Mouse (Mus musculus): ENCODE data around the gene Gsdma. TPM values are rescaled to one million over a fixed set of nuclear protein-coding genes. Genes with fewer than 3 reads are reported as not detected.

Gene Gsdma
- polyA plus RNA-seq, 1 experiment from 2014 or later, result 79.6 TPM

GRCm38 (mm10) chr11:98725926-98726506, 61.9 kb downstream of the Gsdma start:
- H3K4me2 ChIP-seq (replicated peaks; ENCODE audit: low read depth), result no peak overlapping the region
- no peak for DNase-seq (ENCODE audit: low spot score)
- peaks cover 9% of the 10 kb centered on the region; the same call in 1 of the 2 replicates for H3K36me3 ChIP-seq (ENCODE audit: control insufficient read depth, insufficient read depth, low read length)
- H3K27me3 ChIP-seq (ENCODE audit: control insufficient read depth, insufficient read depth, low read length), result no peaks in the 10 kb centered on the region
- ATAC-seq (ENCODE audit: low FRiP score, low TSS enrichment), result no peak
- H3K4me1 ChIP-seq (replicated peaks; ENCODE audit: control insufficient read depth, insufficient read depth), result no peaks in the 10 kb centered on the region
- H3K27ac ChIP-seq (replicated peaks), result no peak overlapping the region
- no peaks in the 10 kb centered on the region for H3K9me3 ChIP-seq (ENCODE audit: control insufficient read depth, low read length)
- no peak overlapping the region for H3K4me3 ChIP-seq (ENCODE audit: low read depth, low read length)
- no peak overlapping the region for H3K9ac ChIP-seq (ENCODE audit: low read length)
- no peak for TF ChIP-seq EP300 (optimal IDR thresholded peaks at IDR 0.05)
- TF ChIP-seq CTCF (IDR thresholded peaks at IDR 0.05; ENCODE audit: low read depth), result no peak
- WGBS, result 93% methylated on average over 15 of the region's 15 CpGs

Other genes with a start within 250 kb of the Gsdma start
- 133 and 142 TPM in 2 replicates for gene Mien1, start 225.4 kb upstream of the Gsdma start, polyA plus RNA-seq (2015; fragmentation: Nextera tagmentation; extraction: Ambion mirVana)
- 23.0 and 23.8 TPM in 2 replicates for gene Grb7, start 218.0 kb upstream of the Gsdma start, polyA plus RNA-seq (2015; fragmentation: Nextera tagmentation; extraction: Ambion mirVana)
- gene Ikzf3, start 118.3 kb upstream of the Gsdma start, polyA plus RNA-seq (2015; fragmentation: Nextera tagmentation; extraction: Ambion mirVana), result 0.15 and 0.19 TPM in 2 replicates
- gene Zpbp2, start 113.3 kb upstream of the Gsdma start, polyA plus RNA-seq (2015; fragmentation: Nextera tagmentation; extraction: Ambion mirVana), result 0.10 and 0.16 TPM in 2 replicates
- 31.1 TPM in 2 replicates for gene Ormdl3, start 77.0 kb upstream of the Gsdma start, polyA plus RNA-seq (2015; fragmentation: Nextera tagmentation; extraction: Ambion mirVana)
- not detected in 2 replicates for gene Lrrc3c, start 66.1 kb upstream of the Gsdma start, polyA plus RNA-seq (2015; fragmentation: Nextera tagmentation; extraction: Ambion mirVana)
- gene Gm12355, start 38.7 kb upstream of the Gsdma start, polyA plus RNA-seq (2015; fragmentation: Nextera tagmentation; extraction: Ambion mirVana), result 0.81 and 0.82 TPM in 2 replicates
- gene Gsdma3, start 38.0 kb upstream of the Gsdma start, polyA plus RNA-seq (2015; fragmentation: Nextera tagmentation; extraction: Ambion mirVana), result not detected in 2 replicates
- gene Gsdma2, start 17.6 kb upstream of the Gsdma start, polyA plus RNA-seq (2015; fragmentation: Nextera tagmentation; extraction: Ambion mirVana), result 81.0 and 91.9 TPM in 2 replicates
- gene Psmd3, start 18.2 kb downstream of the Gsdma start, polyA plus RNA-seq (2015; fragmentation: Nextera tagmentation; extraction: Ambion mirVana), result 120 and 122 TPM in 2 replicates
- 0.08 and 0.11 TPM in 2 replicates for gene Csf3, start 36.9 kb downstream of the Gsdma start, polyA plus RNA-seq (2015; fragmentation: Nextera tagmentation; extraction: Ambion mirVana)
- 16.5 and 18.7 TPM in 2 replicates for gene Med24, start 65.1 kb downstream of the Gsdma start, polyA plus RNA-seq (2015; fragmentation: Nextera tagmentation; extraction: Ambion mirVana)
- 24.0 and 24.5 TPM in 2 replicates for gene Thra, start 76.3 kb downstream of the Gsdma start, polyA plus RNA-seq (2015; fragmentation: Nextera tagmentation; extraction: Ambion mirVana)
- gene Nr1d1, start 111.0 kb downstream of the Gsdma start, polyA plus RNA-seq (2015; fragmentation: Nextera tagmentation; extraction: Ambion mirVana), result 7.5 and 7.9 TPM in 2 replicates
- 11.3 and 13.8 TPM in 2 replicates for gene Msl1, start 131.2 kb downstream of the Gsdma start, polyA plus RNA-seq (2015; fragmentation: Nextera tagmentation; extraction: Ambion mirVana)
- 12.4 and 14.8 TPM in 2 replicates for gene Casc3, start 140.6 kb downstream of the Gsdma start, polyA plus RNA-seq (2015; fragmentation: Nextera tagmentation; extraction: Ambion mirVana)
- 6.9 and 7.7 TPM in 2 replicates for gene Rapgefl1, start 172.4 kb downstream of the Gsdma start, polyA plus RNA-seq (2015; fragmentation: Nextera tagmentation; extraction: Ambion mirVana)
- gene Wipf2, start 199.3 kb downstream of the Gsdma start, polyA plus RNA-seq (2015; fragmentation: Nextera tagmentation; extraction: Ambion mirVana), result 4.9 and 5.3 TPM in 2 replicates
- gene Cdc6, start 243.4 kb downstream of the Gsdma start, polyA plus RNA-seq (2015; fragmentation: Nextera tagmentation; extraction: Ambion mirVana), result 6.6 and 7.0 TPM in 2 replicates